Mouse (Mus musculus) ES-Bruce4 (cell line): ENCODE data around the gene Fank1.

Source experiments
- CTCF ChIP-seq: IDR thresholded peaks from one replicate; pipeline ENCODE4 v1.8.1; 2011; ENCODE audit warnings: low read depth, low read length
- EP300 ChIP-seq: IDR thresholded peaks from 2 replicates; pipeline ENCODE4 v1.6.1; 2011; ENCODE audit warnings: low read depth, low read length; ENCODE audit not compliant: insufficient read depth
- POLR2A ChIP-seq: IDR thresholded peaks from one replicate; pipeline ENCODE4 v1.8.1; 2011; ENCODE audit warnings: low read length; ENCODE audit not compliant: insufficient read depth

- TF ChIP-seq CTCF (no peak), POLR2A (no peak), EP300 (no peak)
Measured at GRCm38 (mm10) chr7:133790171-133790570, 13.5 kb downstream of the Fank1 start.
